Mouse (Mus musculus) myocyte (in vitro differentiated cells): ENCODE results near the gene Dnajc27.

ENCODE experiments used
- CEBPB ChIP-seq: IDR thresholded peaks from 2 replicates; pipeline ENCODE4 v1.6.1; 2011; ENCODE audit warnings: mild to moderate bottlenecking, moderate library complexity; ENCODE audit not compliant: poor library complexity, insufficient read depth, severe bottlenecking
- E2F4 ChIP-seq: IDR thresholded peaks from one replicate; pipeline ENCODE4 v1.6.1; 2011; ENCODE audit warnings: mild to moderate bottlenecking, control low read depth, moderate library complexity; ENCODE audit not compliant: insufficient read depth
- MAX ChIP-seq: IDR thresholded peaks from one replicate; pipeline ENCODE4 v1.6.1; 2011; ENCODE audit warnings: low read depth, mild to moderate bottlenecking, control low read depth
- MYOD1 ChIP-seq, 3 experiments: IDR thresholded peaks; one replicate each; pipeline ENCODE4 v1.6.1; 2011; ENCODE audit warnings: control low read depth in 2 of 3, low read depth in 2 of 3, mild to moderate bottlenecking in 2 of 3, moderate library complexity in 1 of 3; ENCODE audit not compliant: insufficient read length in 2 of 3, control insufficient read depth in 1 of 3
- MYOG ChIP-seq, 3 experiments: IDR thresholded peaks; one replicate each; pipeline ENCODE4 v1.6.1; 2011; ENCODE audit warnings: control low read depth in 2 of 3, low read depth in 2 of 3, mild to moderate bottlenecking in 2 of 3; ENCODE audit not compliant: insufficient read length in 2 of 3, control insufficient read depth in 1 of 3, insufficient read depth in 1 of 3
- POLR2A ChIP-seq: IDR thresholded peaks from one replicate; pipeline ENCODE4 v1.6.1; 2011; ENCODE audit warnings: low read depth, mild to moderate bottlenecking, control low read depth, moderate library complexity; ENCODE audit not compliant: insufficient read length
- POLR2AphosphoS2 ChIP-seq: IDR thresholded peaks from one replicate; pipeline ENCODE4 v1.6.1; 2011; ENCODE audit warnings: low read depth, control low read depth; ENCODE audit not compliant: insufficient read length
- REST ChIP-seq: IDR thresholded peaks from one replicate; pipeline ENCODE4 v1.6.1; 2011; ENCODE audit warnings: mild to moderate bottlenecking, control low read depth, moderate library complexity; ENCODE audit not compliant: insufficient read depth, insufficient read length
- TCF12 ChIP-seq: IDR thresholded peaks from one replicate; pipeline ENCODE4 v1.6.1; 2011; ENCODE audit warnings: mild to moderate bottlenecking, control low read depth; ENCODE audit not compliant: poor library complexity, insufficient read depth, severe bottlenecking
- TCF3 ChIP-seq: IDR thresholded peaks from one replicate; pipeline ENCODE4 v1.6.1; 2011; ENCODE audit warnings: low read depth, control low read depth; ENCODE audit not compliant: insufficient read length
- USF1 ChIP-seq: IDR thresholded peaks from one replicate; pipeline ENCODE4 v1.6.1; 2011; ENCODE audit warnings: low read depth, mild to moderate bottlenecking, control low read depth, moderate library complexity

GRCm38 (mm10) chr12:4039046-4039445, 43.3 kb upstream of the Dnajc27 start:
- TF ChIP-seq CEBPB = no peak
- TF ChIP-seq POLR2A = no peak
- TF ChIP-seq MYOG (IDR thresholded peaks at IDR 0.05; ENCODE audit: control insufficient read depth in 1 of 3, insufficient read depth in 1 of 3, insufficient read length in 2 of 3, low read depth in 2 of 3) = no peak
- no peak for TF ChIP-seq MAX
- TF ChIP-seq USF1 = no peak
- TF ChIP-seq POLR2AphosphoS2 = no peak
- TF ChIP-seq TCF3 = no peak
- no peak for TF ChIP-seq MYOD1 (IDR thresholded peaks at IDR 0.05; ENCODE audit: control insufficient read depth in 1 of 3, insufficient read length in 2 of 3, low read depth in 2 of 3)
- no peak for TF ChIP-seq E2F4
- no peak for TF ChIP-seq TCF12
- TF ChIP-seq REST = no peak
